Mouse (Mus musculus): ENCODE data around the gene Zfp664. TPM values are rescaled to one million over a fixed set of nuclear protein-coding genes. Genes with fewer than 3 reads are reported as not detected.

Zfp664 gene
- polyA plus RNA-seq, 1 experiment from 2014 or later = 41.5 TPM

GRCm38 (mm10) chr5:124919798-124920197 is 57.3 kb downstream of the Zfp664 start:
- TF ChIP-seq CTCF (IDR thresholded peaks at IDR 0.05; ENCODE audit: low read depth) = no peak
- no peak for TF ChIP-seq EP300 (optimal IDR thresholded peaks at IDR 0.05)
- no peak for DNase-seq (ENCODE audit: low spot score)
- ATAC-seq (ENCODE audit: low FRiP score, low TSS enrichment) = 0 out of 2 replicates have a peak, but pooled peaks have one; percentile 11
- no peak overlapping the region for H3K9ac ChIP-seq (ENCODE audit: low read length)
- H3K4me1 ChIP-seq (replicated peaks; ENCODE audit: control insufficient read depth, insufficient read depth) = 0 out of 2 replicates have a peak, but pooled peaks cover 4% of the 10 kb centered on the region
- H3K9me3 ChIP-seq (ENCODE audit: control insufficient read depth, low read length) = no peaks in the 10 kb centered on the region
- H3K27ac ChIP-seq (replicated peaks) = no peak overlapping the region
- no peak overlapping the region for H3K4me3 ChIP-seq (ENCODE audit: low read depth, low read length)
- H3K27me3 ChIP-seq (ENCODE audit: control insufficient read depth, insufficient read depth, low read length) = no peaks in the 10 kb centered on the region
- no peaks in the 10 kb centered on the region for H3K36me3 ChIP-seq (ENCODE audit: control insufficient read depth, insufficient read depth, low read length)
- H3K4me2 ChIP-seq (replicated peaks; ENCODE audit: low read depth) = no peak overlapping the region
- 68% methylated on average over 3 of the region's 3 CpGs for WGBS

GRCm38 (mm10) chr5:124921410-124921809 is 58.9 kb downstream of the Zfp664 start:
- no peak overlapping the region for H3K27ac ChIP-seq (replicated peaks)
- H3K4me2 ChIP-seq (replicated peaks; ENCODE audit: low read depth) = no peak overlapping the region
- H3K4me3 ChIP-seq (ENCODE audit: low read depth, low read length) = no peak overlapping the region
- TF ChIP-seq CTCF (IDR thresholded peaks at IDR 0.05; ENCODE audit: low read depth) (no peak), EP300 (optimal IDR thresholded peaks at IDR 0.05) (no peak)
- DNase-seq (ENCODE audit: low spot score) = no peak
- no peak overlapping the region for H3K9ac ChIP-seq (ENCODE audit: low read length)
- H3K9me3 ChIP-seq (ENCODE audit: control insufficient read depth, low read length) = no peaks in the 10 kb centered on the region
- no peak for ATAC-seq (ENCODE audit: low FRiP score, low TSS enrichment)
- 0 out of 2 replicates have a peak, but pooled peaks cover 4% of the 10 kb centered on the region for H3K4me1 ChIP-seq (replicated peaks; ENCODE audit: control insufficient read depth, insufficient read depth)
- no peaks in the 10 kb centered on the region for H3K27me3 ChIP-seq (ENCODE audit: control insufficient read depth, insufficient read depth, low read length)
- H3K36me3 ChIP-seq (ENCODE audit: control insufficient read depth, insufficient read depth, low read length) = no peaks in the 10 kb centered on the region

GRCm38 (mm10) chr5:124922356-124923352 is 60.2 kb downstream of the Zfp664 start:
- H3K4me2 ChIP-seq (replicated peaks; ENCODE audit: low read depth) = 0 out of 2 replicates have a peak overlapping the region, but pooled peaks have one; percentile 32
- ATAC-seq (ENCODE audit: low FRiP score, low TSS enrichment) (peak; percentile 70), DNase-seq (ENCODE audit: low spot score) (peak; percentile 48)
- H3K27ac ChIP-seq (replicated peaks) = peak overlapping the region; percentile 53
- no peaks in the 10 kb centered on the region for H3K27me3 ChIP-seq (ENCODE audit: control insufficient read depth, insufficient read depth, low read length)
- WGBS = 19% methylated on average over 18 of the region's 18 CpGs
- no peaks in the 10 kb centered on the region for H3K9me3 ChIP-seq (ENCODE audit: control insufficient read depth, low read length)
- H3K4me3 ChIP-seq (ENCODE audit: low read depth, low read length) = no peak overlapping the region
- 0 out of 2 replicates have a peak, but pooled peaks cover 4% of the 10 kb centered on the region for H3K4me1 ChIP-seq (replicated peaks; ENCODE audit: control insufficient read depth, insufficient read depth)
- H3K9ac ChIP-seq (ENCODE audit: low read length) = peak overlapping the region; percentile 18; the same call in 1 of the 2 replicates
- H3K36me3 ChIP-seq (ENCODE audit: control insufficient read depth, insufficient read depth, low read length) = no peaks in the 10 kb centered on the region
- no peak for TF ChIP-seq CTCF (IDR thresholded peaks at IDR 0.05; ENCODE audit: low read depth)
- no peak for TF ChIP-seq EP300 (optimal IDR thresholded peaks at IDR 0.05)

GRCm38 (mm10) chr5:124929425-124930054 is 67.0 kb downstream of the Zfp664 start:
- Histone ChIP-seq H3K27ac (replicated peaks) (no peak overlapping the region), H3K36me3 (ENCODE audit: control insufficient read depth, insufficient read depth, low read length) (no peaks in the 10 kb centered on the region), H3K9ac (ENCODE audit: low read length) (no peak overlapping the region), H3K4me2 (replicated peaks; ENCODE audit: low read depth) (no peak overlapping the region), H3K27me3 (ENCODE audit: control insufficient read depth, insufficient read depth, low read length) (no peaks in the 10 kb centered on the region), H3K4me3 (ENCODE audit: low read depth, low read length) (no peak overlapping the region), H3K9me3 (ENCODE audit: control insufficient read depth, low read length) (no peaks in the 10 kb centered on the region), H3K4me1 (replicated peaks; ENCODE audit: control insufficient read depth, insufficient read depth) (no peaks in the 10 kb centered on the region)
- ATAC-seq (ENCODE audit: low FRiP score, low TSS enrichment) (no peak), DNase-seq (ENCODE audit: low spot score) (no peak)
- TF ChIP-seq CTCF (IDR thresholded peaks at IDR 0.05; ENCODE audit: low read depth) = no peak
- TF ChIP-seq EP300 (optimal IDR thresholded peaks at IDR 0.05) = no peak
- WGBS = 79% methylated on average over 9 of the region's 9 CpGs

GRCm38 (mm10) chr5:124930055-124930439 is 67.6 kb downstream of the Zfp664 start:
- DNase-seq (ENCODE audit: low spot score) (peak; percentile 44), ATAC-seq (ENCODE audit: low FRiP score, low TSS enrichment) (no peak)
- Histone ChIP-seq H3K36me3 (ENCODE audit: control insufficient read depth, insufficient read depth, low read length) (no peaks in the 10 kb centered on the region), H3K4me1 (replicated peaks; ENCODE audit: control insufficient read depth, insufficient read depth) (no peaks in the 10 kb centered on the region), H3K27me3 (ENCODE audit: control insufficient read depth, insufficient read depth, low read length) (no peaks in the 10 kb centered on the region), H3K4me3 (ENCODE audit: low read depth, low read length) (no peak overlapping the region), H3K4me2 (replicated peaks; ENCODE audit: low read depth) (no peak overlapping the region), H3K9ac (ENCODE audit: low read length) (no peak overlapping the region), H3K27ac (replicated peaks) (no peak overlapping the region), H3K9me3 (ENCODE audit: control insufficient read depth, low read length) (no peaks in the 10 kb centered on the region)
- WGBS = 45% methylated on average over 5 of the region's 5 CpGs
- TF ChIP-seq CTCF (IDR thresholded peaks at IDR 0.05; ENCODE audit: low read depth) (peak; percentile 73), EP300 (optimal IDR thresholded peaks at IDR 0.05) (no peak)

All from stomach, postnatal 0 days (tissue).